Mouse (Mus musculus): ENCODE data around the gene Isoc2a.

DNA sequence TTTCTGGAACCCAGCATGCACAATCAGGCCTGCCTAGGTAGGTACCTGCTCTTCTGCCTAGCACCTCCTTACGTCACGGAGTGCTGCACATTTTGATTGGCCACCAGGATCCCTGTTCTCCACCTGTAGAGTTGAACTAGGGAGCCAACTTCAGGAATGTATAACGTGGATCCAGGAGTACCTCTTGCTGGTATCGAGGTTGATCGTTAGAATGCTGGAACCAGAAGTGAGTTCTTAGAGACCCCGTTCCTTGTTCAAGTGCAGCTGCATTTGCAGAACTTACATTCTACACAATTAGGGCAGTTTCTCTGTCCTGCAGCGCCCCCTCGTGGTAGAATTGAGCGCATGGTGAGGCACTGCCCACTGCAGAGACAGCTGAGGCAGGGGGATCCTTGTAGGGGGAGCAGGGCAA is 63.1 kb downstream of the Isoc2a start:
- TF ChIP-seq CTCF (IDR thresholded peaks at IDR 0.05; ENCODE audit: low read depth), result peak; percentile 83
- no peak for TF ChIP-seq EP300 (IDR thresholded peaks at IDR 0.05; ENCODE audit: low read depth)
